Mouse (Mus musculus) kidney, adult 2 months (tissue): ENCODE data around the gene Wdr41.

Experiments
- CTCF ChIP-seq: fragments of 200-500 bp; conservative IDR thresholded peaks from 2 replicates; pipeline ENCODE4 v1.5.1; 2011; ENCODE audit warnings: low read depth, mild to moderate bottlenecking, control low read depth, low read length, moderate library complexity, mixed read lengths; ENCODE audit not compliant: insufficient read depth, insufficient read length
- POLR2A ChIP-seq: fragments of 200-500 bp; IDR thresholded peaks from one replicate; pipeline ENCODE4 v1.6.1; 2011; ENCODE audit warnings: low read depth, low read length, control low read depth

- TF ChIP-seq CTCF, result no peak
- no peak for TF ChIP-seq POLR2A
Measured at GRCm38 (mm10) chr13:95050398-95050797, 74.3 kb downstream of the Wdr41 start.
